Mouse (Mus musculus): ENCODE results near the gene Tnn. TPM values are rescaled to one million over a fixed set of nuclear protein-coding genes. Genes with fewer than 3 reads are reported as not detected.

Gene Tnn
- not detected in 2 replicates for polyA plus RNA-seq (2016; fragmentation: Nextera tagmentation; extraction: Ambion mirVana)

DNA sequence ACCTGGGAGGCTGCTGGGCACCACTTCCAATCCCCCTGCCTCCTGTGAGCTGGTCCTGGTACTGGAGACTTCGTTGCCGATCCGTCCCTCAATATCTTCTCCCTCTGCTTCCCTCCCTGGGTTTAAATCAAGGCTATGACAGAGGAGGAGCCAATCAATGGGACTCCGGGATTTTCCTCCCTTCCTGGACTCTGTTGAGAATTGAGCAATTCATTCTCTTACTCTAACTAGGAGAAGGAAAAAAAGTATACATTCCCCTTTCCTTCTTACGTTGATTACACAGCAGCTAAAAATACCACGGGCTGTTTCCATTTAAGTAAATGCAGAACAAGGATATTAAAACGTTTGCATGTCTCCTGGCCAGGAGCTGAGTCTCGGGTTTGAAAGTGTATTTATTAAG is at the start of gene Tnn:
Gene Tnn, minus strand, starts transcription at position 101 of the 400 bp plus-strand sequence.
- WGBS: 82% methylated on average over 8 of the region's 8 CpGs
- Histone ChIP-seq H3K4me3 (no peak within 1 kb of the TSS), H3K4me1 (no peaks in the 10 kb centered on the region), H3K9me3 (replicated peaks) (no peaks in the 10 kb centered on the region), H3K36me3 (no peaks in the 10 kb centered on the region), H3K27ac (no peak within 1 kb of the TSS), H3K27me3 (ENCODE audit: low read depth, poor library complexity, severe bottlenecking) (no peaks in the 10 kb centered on the region)
- DNase-seq (ENCODE audit: low spot score): no peak

DNA sequence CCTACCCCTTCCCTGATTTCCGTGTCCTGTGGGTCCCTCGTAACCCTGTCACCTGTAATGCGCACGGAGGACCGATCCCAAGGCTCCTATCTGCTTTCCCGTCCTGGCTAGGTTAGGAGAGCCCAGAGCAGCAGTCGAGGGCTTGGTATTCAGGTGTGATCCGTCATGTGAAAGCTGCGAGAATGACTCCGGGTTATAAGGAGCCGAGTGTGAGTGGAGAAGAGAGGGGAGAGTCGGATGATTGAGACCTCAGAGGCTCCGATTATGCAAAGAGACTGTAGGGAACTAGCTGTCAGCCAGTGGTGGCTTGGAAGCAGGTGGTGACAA is 41.9 kb upstream of the Tnn start:
- Histone ChIP-seq H3K27ac (peak overlapping the region; percentile 90), H3K27me3 (ENCODE audit: low read depth, poor library complexity, severe bottlenecking) (no peaks in the 10 kb centered on the region), H3K9me3 (replicated peaks) (no peaks in the 10 kb centered on the region), H3K4me3 (peak overlapping the region; percentile 92), H3K36me3 (peaks cover 34% of the 10 kb centered on the region), H3K4me1 (peaks cover 7% of the 10 kb centered on the region)
- WGBS: under 1% methylated on average over 13 of the region's 13 CpGs
- DNase-seq (ENCODE audit: low spot score): no peak

DNA sequence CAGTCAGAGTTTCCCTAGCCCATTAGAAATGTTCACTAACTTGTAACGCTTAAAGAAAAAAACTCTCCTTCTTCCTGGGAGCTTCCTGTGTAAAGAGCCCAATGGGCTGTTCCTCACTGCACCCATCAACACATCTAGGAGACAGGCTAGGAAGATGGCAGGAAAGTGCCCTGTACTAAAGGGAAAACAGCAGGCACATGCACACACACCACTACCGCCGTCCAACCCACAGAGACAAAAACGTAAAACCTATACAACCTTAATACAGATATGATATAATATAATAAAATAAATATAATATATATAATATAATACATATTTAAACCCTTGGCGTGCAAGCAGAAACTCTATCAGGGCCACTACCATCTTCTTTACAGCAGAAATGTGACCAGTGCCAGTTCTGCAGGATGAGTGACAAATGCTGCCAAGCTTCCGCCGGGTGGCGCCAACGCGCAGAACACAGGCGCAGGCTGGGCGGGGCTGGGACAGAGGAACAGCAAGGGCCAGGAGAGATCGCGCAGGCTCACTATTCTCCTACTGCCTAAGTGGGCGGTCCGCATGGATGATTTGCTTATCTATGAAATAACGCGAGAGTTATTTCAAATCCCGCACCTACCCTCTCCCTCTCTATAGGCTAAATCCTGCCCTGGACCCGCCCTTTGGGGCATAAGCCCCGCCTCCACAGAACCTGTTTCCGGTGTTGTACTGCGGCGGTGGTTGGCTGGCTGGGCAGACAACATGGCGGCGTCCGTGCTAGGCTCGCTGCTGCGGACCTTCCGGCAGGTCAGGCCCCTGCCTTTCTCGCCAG is 41.4 kb upstream of the Tnn start, which contains the start of gene Mrps14:
Gene Mrps14, plus strand, starts transcription at position 687 of the 808 bp plus-strand sequence.
- 8% methylated on average over 31 of the region's 31 CpGs for WGBS
- peaks cover 29% of the 10 kb centered on the region for H3K36me3 ChIP-seq
- H3K27me3 ChIP-seq (ENCODE audit: low read depth, poor library complexity, severe bottlenecking): no peaks in the 10 kb centered on the region
- peaks cover 7% of the 10 kb centered on the region for H3K4me1 ChIP-seq
- peak; percentile 95 for DNase-seq (ENCODE audit: low spot score)
- H3K4me3 ChIP-seq: peak within 1 kb of the TSS; percentile 92
- no peaks in the 10 kb centered on the region for H3K9me3 ChIP-seq (replicated peaks)
- peak within 1 kb of the TSS; percentile 90 for H3K27ac ChIP-seq

DNA sequence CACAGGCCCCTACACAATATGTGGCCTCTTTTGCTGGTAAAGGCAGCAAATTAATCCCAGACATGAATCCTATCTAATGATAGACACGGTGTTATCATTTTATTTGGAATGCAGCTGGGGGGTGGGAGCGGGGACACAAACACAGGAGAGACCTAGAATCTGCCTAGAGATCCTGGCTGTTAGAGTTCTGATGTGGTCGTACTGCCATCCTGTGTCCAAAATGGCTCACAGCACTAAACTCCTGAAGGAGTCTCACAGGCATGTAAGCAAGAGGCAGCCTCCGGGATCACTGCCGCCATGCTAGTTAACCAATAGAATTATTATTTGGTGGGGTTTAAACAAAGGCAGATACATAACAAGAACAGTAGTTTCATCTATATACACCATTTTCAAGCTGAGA is 31.1 kb upstream of the Tnn start:
- peak; percentile 63 for DNase-seq (ENCODE audit: low spot score)
- WGBS: 28% methylated on average over 5 of the region's 5 CpGs
- Histone ChIP-seq H3K9me3 (replicated peaks) (no peaks in the 10 kb centered on the region), H3K36me3 (no peaks in the 10 kb centered on the region), H3K27me3 (ENCODE audit: low read depth, poor library complexity, severe bottlenecking) (no peaks in the 10 kb centered on the region), H3K4me1 (peaks cover 6% of the 10 kb centered on the region), H3K27ac (no peak overlapping the region), H3K4me3 (no peak overlapping the region)

DNA sequence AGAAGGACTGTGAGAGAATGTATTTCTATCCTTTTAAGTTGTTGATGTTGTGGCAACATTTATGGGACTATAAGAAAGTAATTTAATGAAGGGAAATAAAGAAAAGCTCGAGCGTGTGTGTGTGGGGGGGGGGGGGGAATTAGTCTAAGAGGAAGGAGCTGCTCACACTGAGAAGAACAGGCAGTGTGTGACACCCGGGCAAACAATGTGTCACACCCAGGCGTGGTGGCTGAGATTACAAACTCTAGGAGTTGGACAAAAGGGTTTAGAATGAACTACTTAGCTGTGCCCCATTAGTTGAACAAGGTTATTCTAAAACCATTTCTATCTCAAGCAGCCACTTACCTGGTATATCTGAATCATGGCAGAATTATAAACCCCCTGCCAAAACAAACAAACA is 27.8 kb upstream of the Tnn start:
- Histone ChIP-seq H3K27ac (no peak overlapping the region), H3K9me3 (replicated peaks) (no peaks in the 10 kb centered on the region), H3K27me3 (ENCODE audit: low read depth, poor library complexity, severe bottlenecking) (no peaks in the 10 kb centered on the region), H3K4me1 (peaks cover 6% of the 10 kb centered on the region), H3K4me3 (no peak overlapping the region), H3K36me3 (no peaks in the 10 kb centered on the region)
- DNase-seq (ENCODE audit: low spot score): no peak
- WGBS: 81% methylated on average over 4 of the region's 4 CpGs

DNA sequence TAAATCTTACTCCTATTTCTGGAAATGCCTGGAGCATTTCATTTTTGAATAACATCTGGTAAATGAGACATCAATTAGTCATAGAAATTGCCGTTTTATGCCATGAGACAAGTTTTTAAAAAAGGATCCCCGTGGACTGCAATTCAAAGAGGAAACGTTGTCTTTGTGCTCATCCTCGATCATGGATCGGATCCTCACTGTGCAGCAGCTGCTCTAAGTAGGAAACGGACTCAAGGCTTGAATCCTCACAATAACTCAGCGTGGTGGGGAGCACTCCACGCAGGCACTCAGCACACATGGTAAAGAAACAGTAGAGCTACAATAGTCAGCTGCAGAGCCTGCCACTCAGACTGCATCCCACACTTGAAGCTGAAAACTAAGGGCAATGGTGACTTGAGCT is 23.5 kb upstream of the Tnn start:
- H3K27ac ChIP-seq: no peak overlapping the region
- no peaks in the 10 kb centered on the region for H3K9me3 ChIP-seq (replicated peaks)
- WGBS: 90% methylated on average over 8 of the region's 8 CpGs

DNA sequence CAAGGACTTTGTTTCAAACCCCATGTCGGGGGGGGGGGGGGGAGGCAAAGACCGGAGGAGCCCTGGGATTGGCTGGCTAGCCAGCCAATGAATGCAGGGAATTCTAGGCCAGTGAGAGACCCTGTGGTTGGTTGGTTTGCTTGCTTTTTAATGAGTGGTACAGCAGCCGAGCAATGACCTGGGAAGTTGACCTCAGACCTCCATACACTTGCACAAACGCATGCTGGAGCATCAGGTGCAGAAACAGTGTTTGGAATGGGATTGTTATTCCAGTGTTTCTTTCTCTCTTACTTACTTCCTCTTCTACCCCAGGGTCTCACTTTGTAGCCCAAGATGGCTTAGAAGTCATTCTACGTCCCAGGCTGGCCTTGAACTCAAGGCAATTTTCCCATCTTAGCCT is 13.2 kb upstream of the Tnn start:
- H3K36me3 ChIP-seq: no peaks in the 10 kb centered on the region
- no peak overlapping the region for H3K4me3 ChIP-seq
- no peaks in the 10 kb centered on the region for H3K27me3 ChIP-seq (ENCODE audit: low read depth, poor library complexity, severe bottlenecking)
- H3K27ac ChIP-seq: no peak overlapping the region
- WGBS: 76% methylated on average over 3 of the region's 5 CpGs
- no peaks in the 10 kb centered on the region for H3K9me3 ChIP-seq (replicated peaks)
- no peak for DNase-seq (ENCODE audit: low spot score)
- H3K4me1 ChIP-seq: peaks cover 3% of the 10 kb centered on the region; the same call in 1 of the 2 replicates

More for the DNA sequence above, 23.5 kb upstream of the Tnn start:
- no peak for DNase-seq (ENCODE audit: low spot score)
- Histone ChIP-seq H3K27me3 (ENCODE audit: low read depth, poor library complexity, severe bottlenecking) (no peaks in the 10 kb centered on the region), H3K4me1 (peaks cover 14% of the 10 kb centered on the region), H3K4me3 (no peak overlapping the region), H3K36me3 (no peaks in the 10 kb centered on the region)

DNA sequence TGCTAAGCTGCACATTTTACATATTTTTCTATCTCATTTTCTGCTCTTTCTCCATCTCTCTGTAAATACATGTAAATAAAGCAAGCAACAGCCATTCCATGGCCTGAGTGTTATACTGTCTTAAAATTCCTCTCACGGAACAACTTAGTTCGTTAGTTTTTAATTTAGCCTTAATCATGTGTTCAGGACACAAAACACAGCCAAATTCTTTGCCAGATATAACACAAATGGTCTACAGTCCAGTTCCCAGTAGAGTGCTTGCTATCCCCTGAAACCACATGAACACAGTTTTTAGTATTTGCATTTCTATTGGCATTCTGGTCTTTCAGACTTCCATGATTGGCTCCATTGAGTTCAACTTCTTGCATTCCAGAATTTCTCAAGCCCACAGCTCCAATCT is 4.8 kb upstream of the Tnn start:
- no peaks in the 10 kb centered on the region for H3K9me3 ChIP-seq (replicated peaks)
- WGBS: 90% methylated on average over 2 of the region's 2 CpGs

DNA sequence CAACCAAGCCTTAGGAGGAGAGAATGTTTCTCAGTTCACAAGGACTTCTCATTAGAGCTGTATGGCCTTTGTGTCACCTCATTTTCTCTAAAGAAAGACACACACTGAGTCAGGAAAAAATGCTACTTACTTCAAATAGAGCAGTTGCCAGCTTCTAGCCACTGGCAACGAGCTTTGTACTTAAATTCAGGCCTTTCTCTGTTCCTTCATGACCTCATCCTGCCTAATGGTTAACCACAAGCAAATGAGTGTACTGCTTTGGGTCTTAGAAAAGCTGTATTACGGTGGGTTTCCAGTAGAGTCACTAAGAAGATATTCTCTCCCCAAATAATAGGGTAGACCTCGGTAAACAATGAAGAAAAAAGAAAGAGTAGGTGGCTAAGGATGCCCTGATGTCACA is 2.7 kb downstream of the Tnn start:
- 0 out of 2 replicates have a peak, but pooled peaks cover under 1% of the 10 kb centered on the region for H3K4me1 ChIP-seq
- H3K9me3 ChIP-seq (replicated peaks): no peaks in the 10 kb centered on the region
- DNase-seq (ENCODE audit: low spot score): no peak
- 77% methylated on average over 3 of the region's 3 CpGs for WGBS
- H3K4me3 ChIP-seq: no peak overlapping the region
- no peak overlapping the region for H3K27ac ChIP-seq
- H3K36me3 ChIP-seq: no peaks in the 10 kb centered on the region
- H3K27me3 ChIP-seq (ENCODE audit: low read depth, poor library complexity, severe bottlenecking): no peaks in the 10 kb centered on the region

More for the DNA sequence above, 4.8 kb upstream of the Tnn start:
- no peak overlapping the region for H3K27ac ChIP-seq
- H3K27me3 ChIP-seq (ENCODE audit: low read depth, poor library complexity, severe bottlenecking): no peaks in the 10 kb centered on the region
- H3K4me1 ChIP-seq: no peaks in the 10 kb centered on the region
- no peak overlapping the region for H3K4me3 ChIP-seq
- DNase-seq (ENCODE audit: low spot score): no peak
- no peaks in the 10 kb centered on the region for H3K36me3 ChIP-seq

DNA sequence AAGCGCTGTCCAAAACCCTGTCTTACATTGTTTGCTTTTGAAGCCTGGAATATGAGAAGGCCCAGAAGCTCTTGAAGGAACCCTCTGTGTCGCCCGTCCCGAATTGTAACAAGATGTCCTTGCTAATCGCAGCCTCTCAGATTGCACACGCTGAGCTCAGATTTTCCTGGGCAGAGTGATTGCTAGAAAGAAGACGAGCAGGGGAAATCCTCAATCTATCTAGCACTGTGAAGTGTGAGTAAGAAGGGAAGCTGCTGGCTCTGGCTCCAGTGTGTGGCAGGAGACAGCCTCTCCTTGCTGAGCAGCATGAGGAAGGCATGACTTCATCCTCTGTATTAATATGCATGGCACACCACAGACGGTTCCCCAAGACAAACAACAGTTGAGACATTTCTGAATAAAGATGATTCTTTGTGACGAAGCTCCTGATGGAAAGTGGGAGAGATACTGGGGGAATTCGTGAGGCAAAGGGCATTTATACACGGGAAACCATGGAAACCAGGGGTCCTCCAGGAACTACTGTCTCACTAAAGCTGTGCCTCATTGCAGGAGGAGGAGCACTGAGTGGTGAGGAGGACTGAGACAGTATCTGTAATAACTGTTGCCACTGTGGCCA is 4.0 kb downstream of the Tnn start:
- H3K9me3 ChIP-seq (replicated peaks): no peaks in the 10 kb centered on the region
- whole genome bisulfite sequencing: 74% methylated on average over 11 of the region's 11 CpGs
- H3K4me1 ChIP-seq: 0 out of 2 replicates have a peak, but pooled peaks cover 2% of the 10 kb centered on the region
- no peak for DNase-seq (ENCODE audit: low spot score)
- no peak overlapping the region for H3K4me3 ChIP-seq
- H3K36me3 ChIP-seq: no peaks in the 10 kb centered on the region
- H3K27me3 ChIP-seq (ENCODE audit: low read depth, poor library complexity, severe bottlenecking): no peaks in the 10 kb centered on the region
- no peak overlapping the region for H3K27ac ChIP-seq

DNA sequence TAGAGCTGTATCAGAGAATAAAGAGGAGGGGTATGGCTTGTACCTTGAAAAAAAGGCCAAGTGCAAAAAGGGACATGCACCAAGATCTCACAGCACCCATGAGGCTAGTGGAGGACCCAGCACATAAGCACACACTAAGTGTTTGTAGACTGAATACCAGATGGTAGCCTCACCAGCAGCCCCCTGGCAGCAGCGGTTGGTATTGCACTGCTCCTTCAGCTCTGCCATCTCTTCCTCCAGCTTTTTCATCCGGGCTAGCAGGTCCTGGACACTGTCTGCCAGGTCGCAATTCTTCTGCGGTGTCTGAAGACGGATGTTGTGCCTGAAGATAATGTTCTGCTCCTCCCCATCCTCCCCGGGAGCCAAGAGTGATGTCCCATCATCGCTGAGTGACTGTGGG is 6.1 kb downstream of the Tnn start:
- Histone ChIP-seq H3K27me3 (ENCODE audit: low read depth, poor library complexity, severe bottlenecking) (no peaks in the 10 kb centered on the region), H3K9me3 (replicated peaks) (no peaks in the 10 kb centered on the region), H3K36me3 (no peaks in the 10 kb centered on the region), H3K27ac (no peak overlapping the region), H3K4me1 (0 out of 2 replicates have a peak, but pooled peaks cover 2% of the 10 kb centered on the region), H3K4me3 (no peak overlapping the region)
- WGBS: 87% methylated on average over 7 of the region's 7 CpGs
- DNase-seq (ENCODE audit: low spot score): no peak

DNA sequence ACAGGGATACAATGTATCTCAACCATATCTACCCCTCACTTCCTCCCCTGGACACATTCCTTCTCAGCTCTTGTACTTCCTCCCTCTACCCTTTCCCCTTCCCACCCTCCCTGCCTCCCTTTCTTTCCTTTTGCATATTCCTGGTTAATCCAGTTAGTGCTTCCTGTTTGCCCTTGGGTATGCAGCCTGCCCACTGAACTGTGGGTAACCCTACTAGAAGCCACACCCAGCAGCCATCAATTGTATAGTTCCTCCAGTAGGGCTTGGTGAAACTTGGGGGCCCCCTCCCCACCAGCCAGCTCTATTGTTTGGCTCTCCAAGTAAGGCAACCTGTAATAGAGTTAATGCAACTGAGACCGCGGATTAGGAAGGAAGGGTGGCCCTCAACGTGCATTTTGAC is 7.8 kb downstream of the Tnn start:
- Histone ChIP-seq H3K36me3 (no peaks in the 10 kb centered on the region), H3K9me3 (replicated peaks) (no peaks in the 10 kb centered on the region), H3K4me1 (0 out of 2 replicates have a peak, but pooled peaks cover 2% of the 10 kb centered on the region), H3K27me3 (ENCODE audit: low read depth, poor library complexity, severe bottlenecking) (no peaks in the 10 kb centered on the region), H3K27ac (no peak overlapping the region), H3K4me3 (no peak overlapping the region)
- no peak for DNase-seq (ENCODE audit: low spot score)
- 74% methylated on average over 3 of the region's 3 CpGs for WGBS

DNA sequence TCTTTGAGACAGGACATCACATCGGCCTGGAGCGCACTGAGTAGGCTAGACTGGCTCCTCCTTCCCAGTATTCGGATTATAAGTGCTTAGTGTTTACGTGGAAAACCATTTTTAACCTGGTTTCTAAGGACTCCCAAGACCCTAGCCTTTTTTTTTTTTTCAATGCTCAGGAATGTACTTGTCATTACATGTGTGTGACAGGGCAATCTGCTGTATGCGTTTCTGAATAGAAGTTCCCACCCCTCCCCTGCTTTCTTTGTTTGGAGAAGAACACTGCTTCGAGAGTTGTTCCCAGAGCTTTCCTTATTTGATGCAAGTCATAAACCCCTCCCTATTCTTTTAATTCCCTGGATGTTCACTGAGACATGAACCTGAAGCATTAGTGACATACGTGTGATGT is 9.0 kb downstream of the Tnn start:
- 0 out of 2 replicates have a peak, but pooled peaks cover 2% of the 10 kb centered on the region for H3K4me1 ChIP-seq
- no peak overlapping the region for H3K4me3 ChIP-seq
- H3K27me3 ChIP-seq (ENCODE audit: low read depth, poor library complexity, severe bottlenecking): no peaks in the 10 kb centered on the region
- no peaks in the 10 kb centered on the region for H3K36me3 ChIP-seq
- 86% methylated on average over 7 of the region's 7 CpGs for WGBS
- no peak for DNase-seq (ENCODE audit: low spot score)
- no peaks in the 10 kb centered on the region for H3K9me3 ChIP-seq (replicated peaks)
- H3K27ac ChIP-seq: no peak overlapping the region

All from limb, embryonic 10.5 days (tissue).